Mouse (Mus musculus) midbrain, embryonic 12.5 days (tissue): ENCODE results near the gene Pdik1l. TPM values are rescaled to one million over a fixed set of nuclear protein-coding genes. Genes with fewer than 3 reads are reported as not detected.

Experiments used
- polyA plus RNA-seq: library from polyadenylated mRNA; unstranded; fragments of >200 nt; fragmentation: Nextera tagmentation; extraction: Ambion mirVana; gene quantifications from 2 replicates; pipeline ENCODE4 v1.2.1, GENCODE M21; 2016

Gene Pdik1l
- polyA plus RNA-seq, 1 experiment from 2014 or later: 32.6 TPM

Other genes starting within 250 kb of the Pdik1l start
- not detected in 2 replicates for gene Zfp683, start 234.1 kb downstream of the Pdik1l start, polyA plus RNA-seq
- 1.2 and 1.7 TPM in 2 replicates for gene Crybg2, start 227.1 kb downstream of the Pdik1l start, polyA plus RNA-seq
- gene Cd52, start 192.8 kb downstream of the Pdik1l start, polyA plus RNA-seq: 2.0 and 5.5 TPM in 2 replicates
- gene Ubxn11, start 185.3 kb downstream of the Pdik1l start, polyA plus RNA-seq: 6.6 and 6.7 TPM in 2 replicates
- 301 and 307 TPM in 2 replicates for gene Sh3bgrl3, start 159.1 kb downstream of the Pdik1l start, polyA plus RNA-seq
- 26.7 and 29.8 TPM in 2 replicates for gene Cep85, start 100.8 kb downstream of the Pdik1l start, polyA plus RNA-seq
- not detected in 2 replicates for gene Gm7534, start 84.9 kb downstream of the Pdik1l start, polyA plus RNA-seq
- gene Catsper4, start 60.5 kb downstream of the Pdik1l start, polyA plus RNA-seq: not detected in 2 replicates
- 0.26 and 0.46 TPM in 2 replicates for gene Cnksr1, start 49.5 kb downstream of the Pdik1l start, polyA plus RNA-seq
- 0.23 and 0.76 TPM in 2 replicates for gene E130218I03Rik, start 44.2 kb downstream of the Pdik1l start, polyA plus RNA-seq
- gene Zfp593, start 42.3 kb downstream of the Pdik1l start, polyA plus RNA-seq: 17.7 and 19.6 TPM in 2 replicates
- gene Gm30191, start 41.0 kb downstream of the Pdik1l start, polyA plus RNA-seq: not detected in 2 replicates
- 5.7 and 6.0 TPM in 2 replicates for gene Grrp1, start 33.8 kb downstream of the Pdik1l start, polyA plus RNA-seq
- gene Trim63, start 27.2 kb upstream of the Pdik1l start, polyA plus RNA-seq: 0.24 and 0.28 TPM in 2 replicates
- gene Slc30a2, start 55.3 kb upstream of the Pdik1l start, polyA plus RNA-seq: 0.08 TPM in 1 of 2 replicates, not detected in the other
- 0.37 and 0.97 TPM in 2 replicates for gene Extl1, start 96.0 kb upstream of the Pdik1l start, polyA plus RNA-seq
- 7.2 and 9.2 TPM in 2 replicates for gene Pafah2, start 108.4 kb upstream of the Pdik1l start, polyA plus RNA-seq
- 4,918 and 5,057 TPM in 2 replicates for gene Stmn1, start 180.4 kb upstream of the Pdik1l start, polyA plus RNA-seq
- 4.8 and 6.4 TPM in 2 replicates for gene Paqr7, start 208.8 kb upstream of the Pdik1l start, polyA plus RNA-seq
- 11.2 and 11.5 TPM in 2 replicates for gene Aunip, start 223.1 kb upstream of the Pdik1l start, polyA plus RNA-seq
- gene Mtfr1l, start 247.5 kb upstream of the Pdik1l start, polyA plus RNA-seq: 127 and 133 TPM in 2 replicates